Mouse (Mus musculus) spleen, postnatal 36 days (tissue): Measurements from ENCODE around the gene Retreg3.
"Not testable (repeated sequence)": the region's sequence is repeated elsewhere in the genome, so short reads cannot be mapped to it uniquely, and the experiment has no call there.

ENCODE experiments used
- DNase-seq, 2 experiments: peaks; one replicate each; pipeline ENCODE4 v3.0.0; 2022; ENCODE audit warnings: low spot score in 2 of 2, mixed read lengths in 1 of 2

The Retreg3 gene

DNA sequence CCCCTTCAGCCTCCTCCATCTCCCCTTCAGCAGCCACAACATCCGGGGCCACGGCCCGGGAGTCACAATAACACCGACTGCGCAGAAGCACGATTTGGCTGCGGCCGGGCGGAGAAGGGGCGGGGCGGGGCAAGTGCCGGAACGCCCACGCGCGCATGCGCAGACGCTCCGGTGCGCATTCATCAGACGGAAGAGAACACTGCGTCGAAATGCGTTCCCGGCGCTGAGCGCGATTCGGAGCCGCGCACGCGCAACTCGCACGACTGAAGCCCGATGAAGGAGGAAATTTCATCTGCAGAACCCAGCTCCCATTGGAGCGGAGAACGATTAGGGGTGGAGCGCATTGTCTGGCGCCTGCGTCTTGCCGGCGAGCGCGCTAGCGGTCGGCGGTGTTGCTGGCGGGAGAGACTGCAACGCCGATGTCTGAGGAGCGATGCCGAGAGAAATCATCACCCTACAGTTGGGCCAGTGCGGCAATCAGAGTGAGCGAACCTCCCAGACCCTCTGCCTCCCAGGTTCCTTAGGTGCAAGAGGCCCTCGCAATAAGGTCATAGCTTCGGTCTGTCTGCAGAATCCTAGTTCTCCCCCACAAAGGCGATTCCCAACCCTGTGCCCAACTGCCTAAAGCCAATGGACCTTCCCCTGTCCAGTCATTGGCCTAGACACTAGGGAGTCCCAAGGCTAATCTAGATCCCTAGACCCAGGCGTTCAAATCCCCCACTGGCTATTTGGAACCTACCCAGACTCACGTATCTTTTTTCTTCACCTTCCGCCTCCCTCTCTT is at the start of gene Retreg3, which contains the start of gene Tubg1:
Retreg3 (minus strand) TSS at position 133 of the 784 bp plus-strand sequence.
Tubg1 (plus strand) TSS at position 178 of the 784 bp plus-strand sequence.
- DNase-seq, result peak; percentile 99

DNA sequence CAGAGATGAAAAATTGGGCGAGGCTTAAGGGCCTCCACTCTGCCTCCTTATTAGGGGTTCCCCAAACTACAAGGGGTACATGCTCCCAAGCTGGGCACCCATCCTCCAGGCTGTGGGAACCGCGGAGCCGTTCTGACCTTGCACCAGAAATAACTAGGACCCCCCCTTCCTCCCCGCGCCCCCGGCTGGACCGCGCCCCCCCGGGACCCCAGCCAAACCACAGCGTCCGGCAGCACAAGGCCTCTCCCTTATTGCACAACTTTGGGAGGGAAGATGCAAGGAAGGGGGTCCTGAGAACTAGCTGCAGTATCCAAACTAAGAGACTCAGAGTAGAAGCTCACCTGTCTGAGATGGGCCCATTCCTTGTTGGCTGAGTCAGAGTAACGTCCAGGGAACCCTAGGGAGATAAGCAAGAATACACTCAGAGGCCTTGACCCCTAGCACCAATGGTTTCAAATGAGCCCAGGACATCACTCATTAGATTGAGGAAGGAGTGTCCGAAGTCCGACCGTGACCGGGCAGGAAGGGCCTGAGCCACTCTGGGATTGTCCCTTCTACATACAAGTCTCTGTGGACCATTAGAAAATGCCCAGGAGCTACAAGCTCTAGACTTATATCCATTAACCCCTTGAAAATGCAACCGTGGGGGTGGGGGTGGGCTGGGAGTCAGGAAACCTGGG is 48.7 kb upstream of the Retreg3 start:
- DNase-seq, result no peak

GRCm38 (mm10) chr11:101167963-101168300 is 48.2 kb upstream of the Retreg3 start:
- DNase-seq, result no peak

- no peak for DNase-seq
These were observed 47.7 kb upstream of the Retreg3 start for GRCm38 (mm10) chr11:101167211-101167962.

GRCm38 (mm10) chr11:101166357-101166756 is 46.7 kb upstream of the Retreg3 start:
- no peak for DNase-seq

- no peak for DNase-seq
These were observed 45.2 kb upstream of the Retreg3 start for GRCm38 (mm10) chr11:101164677-101165580.

DNA sequence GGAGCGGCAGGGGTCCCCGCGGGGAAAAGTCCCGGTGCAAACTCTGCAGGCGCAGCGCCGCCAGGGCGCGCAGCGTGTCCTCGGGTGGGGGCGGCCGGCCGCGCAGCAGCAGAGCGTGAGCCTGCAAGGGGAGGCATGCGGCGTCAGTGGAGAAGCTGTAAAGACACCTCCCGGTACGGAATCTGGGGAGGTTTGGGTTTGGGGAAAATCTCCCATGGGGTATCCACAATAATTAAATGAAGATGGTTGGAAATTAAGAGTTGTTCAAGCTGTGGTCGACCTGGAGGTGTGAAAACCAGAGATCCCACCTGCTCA is 44.6 kb upstream of the Retreg3 start:
- no peak for DNase-seq

DNA sequence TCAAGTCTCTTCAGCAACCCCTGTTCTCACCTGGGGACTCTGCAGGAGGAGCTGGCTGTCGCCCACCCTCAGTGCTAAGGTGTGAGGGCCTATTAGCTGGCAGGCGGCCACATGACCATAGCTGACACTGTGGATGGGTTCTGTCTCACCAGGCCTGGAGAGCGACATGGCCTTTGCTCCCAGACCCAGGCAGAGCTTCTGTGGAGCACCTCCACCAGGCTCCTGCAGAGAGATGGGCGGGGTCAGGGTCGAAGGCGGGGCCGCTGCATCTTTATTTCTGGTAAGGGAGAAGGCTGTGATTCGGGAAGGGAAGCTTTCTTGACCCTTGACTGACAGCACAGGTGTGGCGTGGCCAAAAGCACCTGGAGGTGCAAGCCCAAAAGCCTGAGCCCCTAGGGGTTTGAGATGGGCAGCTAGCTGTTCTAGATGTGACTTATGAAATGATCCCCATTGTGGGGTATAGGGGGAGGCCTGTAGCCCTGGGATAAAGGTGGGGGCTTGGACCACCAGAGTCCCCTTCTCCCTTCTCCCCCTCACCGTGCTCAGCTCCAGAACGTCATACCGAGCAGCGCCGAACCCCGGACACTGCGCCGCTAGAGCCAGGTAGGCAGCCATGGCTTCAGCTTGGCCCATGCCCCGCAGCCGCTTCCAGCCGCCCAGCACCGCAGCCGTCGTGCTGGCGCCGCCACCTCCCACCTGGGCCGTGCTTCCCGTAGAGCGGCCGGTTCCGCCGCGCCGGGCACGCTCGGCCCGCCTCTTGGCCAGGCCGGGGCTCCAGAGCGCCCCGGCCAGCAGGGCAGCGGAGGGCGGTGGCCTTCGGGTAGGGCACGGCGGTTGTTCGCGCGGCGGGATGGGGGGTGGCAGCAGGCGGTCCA is 44.0 kb upstream of the Retreg3 start:
- no peak for DNase-seq

DNA sequence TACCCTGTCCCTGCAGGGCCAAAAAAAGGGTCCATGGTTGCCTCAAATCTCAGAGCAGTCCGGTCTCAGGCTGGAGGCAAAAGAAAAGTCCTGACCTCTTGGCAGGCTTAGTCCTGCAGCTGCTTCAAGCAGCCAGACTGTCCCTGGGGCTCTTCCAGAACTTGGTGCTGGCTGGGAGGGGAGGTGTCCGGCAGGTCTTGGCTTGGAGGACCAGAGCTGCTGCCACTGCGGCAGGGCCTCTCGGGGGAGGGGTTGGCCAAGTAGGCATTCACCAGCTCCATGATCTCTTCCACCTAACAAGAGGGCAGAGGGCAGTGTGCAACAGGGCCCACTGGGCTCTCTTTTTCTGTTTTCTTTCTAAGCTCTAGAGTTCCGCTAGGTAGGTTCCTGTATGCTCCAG is 43.1 kb upstream of the Retreg3 start:
- no peak for DNase-seq

GRCm38 (mm10) chr11:101162301-101162700 is 42.6 kb upstream of the Retreg3 start:
- no peak for DNase-seq

- DNase-seq, result no peak
These were observed 41.9 kb upstream of the Retreg3 start for GRCm38 (mm10) chr11:101161551-101161950.

- not testable (repeated sequence) for DNase-seq
These were observed 41.4 kb upstream of the Retreg3 start for GRCm38 (mm10) chr11:101160981-101161505.

GRCm38 (mm10) chr11:101160151-101160550 is 40.5 kb upstream of the Retreg3 start:
- DNase-seq, result not testable (repeated sequence)

DNA sequence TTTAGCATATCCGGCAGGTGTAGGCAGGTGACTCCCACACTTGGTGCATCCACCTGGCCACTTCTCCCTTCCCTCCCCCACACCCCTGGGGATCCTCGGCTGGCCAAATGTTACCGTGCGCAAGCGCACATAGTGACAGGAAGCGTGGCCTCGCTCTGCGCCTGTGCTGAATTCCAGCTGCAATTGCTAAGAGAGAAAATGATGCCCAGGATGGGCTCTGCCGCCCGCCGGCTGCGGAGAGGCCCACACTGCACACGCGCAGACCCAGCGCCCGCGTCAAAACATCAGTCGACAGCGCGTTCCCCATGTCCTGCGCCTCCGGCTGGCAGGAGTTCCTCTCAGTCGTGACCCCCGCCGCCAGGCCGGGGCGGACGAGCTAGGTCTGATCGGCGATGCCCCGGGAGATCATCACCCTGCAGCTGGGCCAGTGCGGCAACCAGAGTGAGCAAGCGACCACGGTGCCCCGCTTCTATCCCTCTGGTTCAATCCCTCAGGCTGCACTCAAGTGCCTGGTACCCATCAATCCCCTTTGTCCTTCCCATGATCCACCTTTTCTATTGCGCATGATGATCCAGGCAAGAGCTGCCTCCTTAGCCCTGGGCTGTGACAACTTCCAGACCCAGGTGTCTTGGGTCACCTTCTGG is 36.2 kb upstream of the Retreg3 start, which contains the start of gene Tubg2:
Tubg2 (plus strand) TSS at position 180 of the 644 bp plus-strand sequence.
- DNase-seq, result peak; percentile 76 to 77

GRCm38 (mm10) chr11:101155151-101155550 is 35.5 kb upstream of the Retreg3 start:
- no peak for DNase-seq

- no peak for DNase-seq
These were observed 35.0 kb upstream of the Retreg3 start for GRCm38 (mm10) chr11:101154648-101155047.

GRCm38 (mm10) chr11:101152825-101153224 is 33.1 kb upstream of the Retreg3 start:
- DNase-seq, result no peak

- no peak for DNase-seq
These were observed 31.4 kb upstream of the Retreg3 start for GRCm38 (mm10) chr11:101151063-101151462.
